Mouse (Mus musculus): Measurements from ENCODE around the gene Teddm1b. TPM values are rescaled to one million over a fixed set of nuclear protein-coding genes. Genes with fewer than 3 reads are reported as not detected.
A peak's percentile ranks its signal among the peaks of the same experiment; 100 is the strongest.

Teddm1b gene
- polyA plus RNA-seq, 1 experiment from 2014 or later: 0.08 TPM

GRCm38 (mm10) chr1:153890121-153890520 lies 16.0 kb downstream of the Teddm1b start:
- H3K9me3 ChIP-seq: no peaks in the 10 kb centered on the region
- no peak overlapping the region for H3K4me3 ChIP-seq
- no peak for ATAC-seq (ENCODE audit: extremely low read depth, insufficient number of reproducible peaks, low FRiP score, low TSS enrichment)
- H3K27me3 ChIP-seq (replicated peaks): peaks cover 22% of the 10 kb centered on the region
- no peaks in the 10 kb centered on the region for H3K36me3 ChIP-seq
- H3K4me1 ChIP-seq: no peaks in the 10 kb centered on the region
- H3K9ac ChIP-seq: no peak overlapping the region
- no peak overlapping the region for H3K27ac ChIP-seq (replicated peaks)
- no peak overlapping the region for H3K4me2 ChIP-seq
- WGBS: 91% methylated on average over 10 of the region's 10 CpGs

DNA sequence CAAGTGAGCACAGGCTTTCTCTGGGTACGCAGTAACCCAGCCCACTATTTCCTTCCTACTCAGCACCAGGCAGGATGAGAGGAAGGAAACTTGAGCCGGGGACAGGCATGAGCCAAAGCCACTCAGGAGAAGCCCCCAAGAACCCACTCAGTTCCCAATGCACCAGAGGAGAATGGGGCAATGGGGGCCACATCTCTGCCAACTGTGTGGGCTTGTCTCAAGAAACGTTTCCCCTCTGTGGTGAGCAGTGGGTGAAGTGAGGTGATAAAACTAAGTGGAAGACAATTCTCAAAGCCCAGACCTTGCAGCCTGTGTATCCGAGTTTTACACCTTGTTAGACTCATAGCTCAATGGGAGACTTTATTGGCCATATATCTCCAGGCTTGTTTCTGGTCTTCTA lies 17.3 kb downstream of the Teddm1b start, which contains the start of gene Teddm1a:
Gene Teddm1a (plus strand): TSS at position 301 of the 400 bp plus-strand sequence.
- H3K9me3 ChIP-seq: no peaks in the 10 kb centered on the region
- no peak for ATAC-seq (ENCODE audit: extremely low read depth, insufficient number of reproducible peaks, low FRiP score, low TSS enrichment)
- no peak within 1 kb of the TSS for H3K4me3 ChIP-seq
- no peaks in the 10 kb centered on the region for H3K4me1 ChIP-seq
- H3K27ac ChIP-seq (replicated peaks): no peak within 1 kb of the TSS
- peaks cover 22% of the 10 kb centered on the region for H3K27me3 ChIP-seq (replicated peaks)
- no peak within 1 kb of the TSS for H3K9ac ChIP-seq
- no peaks in the 10 kb centered on the region for H3K36me3 ChIP-seq
- 48% methylated on average over 4 of the region's 4 CpGs for WGBS
- no peak within 1 kb of the TSS for H3K4me2 ChIP-seq

DNA sequence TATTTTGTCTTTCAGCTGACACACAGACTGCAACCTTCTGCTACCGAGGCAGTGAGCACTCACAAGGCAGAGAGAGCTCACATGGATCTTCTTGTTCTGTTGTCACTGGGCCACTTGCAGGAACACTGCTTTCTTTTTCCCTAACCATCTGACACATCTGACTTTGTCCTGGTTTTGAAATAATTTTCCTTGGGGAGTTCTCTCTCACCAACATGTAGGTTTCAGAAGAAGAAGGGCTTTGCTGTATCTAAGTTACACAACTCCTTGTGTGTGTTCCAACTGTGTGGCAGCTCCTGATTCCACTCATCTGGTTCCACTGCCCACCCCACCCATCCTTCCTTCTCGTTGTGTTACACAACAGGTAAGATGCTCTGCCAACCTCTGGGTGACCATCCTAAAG lies 19.6 kb downstream of the Teddm1b start:
- no peak overlapping the region for H3K27ac ChIP-seq (replicated peaks)
- no peaks in the 10 kb centered on the region for H3K36me3 ChIP-seq
- no peak overlapping the region for H3K9ac ChIP-seq
- H3K27me3 ChIP-seq (replicated peaks): peaks cover 18% of the 10 kb centered on the region
- WGBS: 62% methylated on average over 2 of the region's 2 CpGs
- H3K4me3 ChIP-seq: no peak overlapping the region
- H3K4me2 ChIP-seq: no peak overlapping the region
- peaks cover 15% of the 10 kb centered on the region for H3K4me1 ChIP-seq
- no peaks in the 10 kb centered on the region for H3K9me3 ChIP-seq
- no peak for ATAC-seq (ENCODE audit: extremely low read depth, insufficient number of reproducible peaks, low FRiP score, low TSS enrichment)

GRCm38 (mm10) chr1:153894201-153894893 lies 20.2 kb downstream of the Teddm1b start:
- ATAC-seq (ENCODE audit: extremely low read depth, insufficient number of reproducible peaks, low FRiP score, low TSS enrichment): no peak
- Histone ChIP-seq H3K4me2 (no peak overlapping the region), H3K9ac (no peak overlapping the region), H3K9me3 (no peaks in the 10 kb centered on the region), H3K4me3 (no peak overlapping the region), H3K36me3 (no peaks in the 10 kb centered on the region), H3K4me1 (peaks cover 21% of the 10 kb centered on the region), H3K27me3 (replicated peaks) (peaks cover 18% of the 10 kb centered on the region), H3K27ac (replicated peaks) (no peak overlapping the region)
- WGBS: 42% methylated on average over 8 of the region's 8 CpGs

- Histone ChIP-seq H3K27ac (replicated peaks) (no peak overlapping the region), H3K4me1 (peaks cover 21% of the 10 kb centered on the region), H3K9me3 (no peaks in the 10 kb centered on the region), H3K27me3 (replicated peaks) (peaks cover 18% of the 10 kb centered on the region), H3K9ac (no peak overlapping the region), H3K4me3 (no peak overlapping the region), H3K36me3 (no peaks in the 10 kb centered on the region), H3K4me2 (no peak overlapping the region)
- ATAC-seq (ENCODE audit: extremely low read depth, insufficient number of reproducible peaks, low FRiP score, low TSS enrichment): no peak
- WGBS: 34% methylated on average over 5 of the region's 5 CpGs
These were observed 20.8 kb downstream of the Teddm1b start for GRCm38 (mm10) chr1:153894979-153895378.

GRCm38 (mm10) chr1:153897196-153897595 lies 23.1 kb downstream of the Teddm1b start:
- no peak overlapping the region for H3K27ac ChIP-seq (replicated peaks)
- H3K36me3 ChIP-seq: no peaks in the 10 kb centered on the region
- no peak for ATAC-seq (ENCODE audit: extremely low read depth, insufficient number of reproducible peaks, low FRiP score, low TSS enrichment)
- H3K27me3 ChIP-seq (replicated peaks): peaks cover 8% of the 10 kb centered on the region
- 71% methylated on average over 8 of the region's 8 CpGs for WGBS
- no peak overlapping the region for H3K4me3 ChIP-seq
- H3K9me3 ChIP-seq: no peaks in the 10 kb centered on the region
- no peak overlapping the region for H3K4me2 ChIP-seq
- H3K9ac ChIP-seq: no peak overlapping the region
- H3K4me1 ChIP-seq: peaks cover 34% of the 10 kb centered on the region

DNA sequence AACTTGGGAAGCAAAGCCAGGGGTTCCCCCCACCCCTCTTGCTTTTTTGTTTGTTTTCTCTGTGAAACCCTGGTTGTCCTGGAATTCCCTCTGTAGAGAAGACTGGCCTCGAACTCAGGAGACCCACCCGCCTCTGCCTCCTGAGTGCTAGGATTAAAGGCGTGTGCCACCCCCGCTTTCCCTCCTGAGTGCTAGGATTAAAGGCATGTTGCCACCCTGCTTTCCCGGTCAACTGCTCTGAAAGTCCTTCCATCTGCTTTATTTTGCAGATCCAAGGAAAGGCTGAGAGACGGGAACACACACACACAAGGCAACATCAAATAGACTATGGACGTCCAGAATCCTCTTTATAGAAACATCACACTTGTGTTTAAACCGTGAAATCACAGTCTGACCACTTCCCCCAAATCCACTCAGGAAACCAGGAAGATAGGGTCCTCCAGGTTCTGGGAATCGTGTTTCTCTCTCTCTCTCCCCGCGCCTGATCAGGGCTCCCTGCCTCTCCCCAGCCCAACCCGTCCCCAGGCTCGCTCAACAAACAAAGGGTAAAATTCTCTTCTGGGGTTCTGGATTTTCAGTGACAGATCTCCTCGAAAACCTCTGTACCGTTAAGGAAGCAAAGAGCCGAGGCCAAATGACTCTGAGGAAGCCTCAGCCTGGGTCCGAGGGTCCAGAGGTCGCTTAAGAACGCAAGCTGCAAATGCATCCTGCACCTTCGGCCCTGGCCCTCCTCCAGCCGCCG lies 25.0 kb downstream of the Teddm1b start:
- peaks cover 36% of the 10 kb centered on the region for H3K4me1 ChIP-seq
- WGBS: 15% methylated on average over 22 of the region's 22 CpGs
- no peaks in the 10 kb centered on the region for H3K9me3 ChIP-seq
- peak overlapping the region; percentile 79 for H3K4me3 ChIP-seq
- no peak for ATAC-seq (ENCODE audit: extremely low read depth, insufficient number of reproducible peaks, low FRiP score, low TSS enrichment)
- H3K27me3 ChIP-seq (replicated peaks): peaks cover 4% of the 10 kb centered on the region; the same call in 1 of the 2 replicates
- H3K4me2 ChIP-seq: peak overlapping the region; percentile 87
- H3K27ac ChIP-seq (replicated peaks): peak overlapping the region; percentile 97
- peak overlapping the region; percentile 81 for H3K9ac ChIP-seq
- peaks cover 17% of the 10 kb centered on the region for H3K36me3 ChIP-seq

DNA sequence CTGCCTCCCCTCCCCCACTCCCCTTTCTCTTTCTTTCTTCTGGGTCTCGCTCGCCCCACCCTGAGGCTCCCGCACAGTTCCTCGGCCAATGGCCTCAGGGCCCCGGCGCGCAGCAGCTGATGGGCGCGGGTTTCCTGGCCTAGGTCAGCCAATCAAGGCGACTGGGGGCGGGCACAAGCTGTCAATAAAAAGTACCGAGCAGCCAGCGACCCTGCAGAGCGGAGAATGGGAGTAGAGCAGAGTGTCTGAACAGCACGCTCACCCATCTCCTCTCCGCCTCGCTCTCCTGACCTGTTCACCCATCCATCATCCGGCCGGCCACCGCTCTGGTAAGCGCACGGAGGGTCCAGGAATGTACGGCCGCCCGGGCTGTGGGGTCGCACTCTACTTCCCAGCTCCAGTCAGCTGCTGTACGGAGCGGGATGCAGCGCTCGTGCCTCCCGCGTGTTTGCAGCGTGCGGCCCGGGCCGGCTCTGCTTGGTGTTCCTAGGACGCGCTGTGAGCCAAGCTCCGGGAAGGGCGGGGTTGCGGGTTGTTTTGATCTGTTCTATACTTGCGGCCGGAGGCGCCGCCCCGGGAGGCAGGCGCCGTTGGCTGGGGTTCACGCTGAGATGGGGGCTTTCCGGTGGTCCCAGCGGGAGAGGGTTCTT lies 25.7 kb downstream of the Teddm1b start, which contains the start of the genes Glul and Teddm2:
Gene Glul (plus strand): TSS at position 214 of the 650 bp plus-strand sequence.
Gene Teddm2 (minus strand): TSS at position 498 of the 650 bp plus-strand sequence.
- H3K4me3 ChIP-seq: peak within 1 kb of the TSS; percentile 79
- peak; percentile 89 for ATAC-seq (ENCODE audit: extremely low read depth, insufficient number of reproducible peaks, low FRiP score, low TSS enrichment)
- H3K27ac ChIP-seq (replicated peaks): peak within 1 kb of the TSS; percentile 97
- peaks cover 36% of the 10 kb centered on the region for H3K4me1 ChIP-seq
- no peaks in the 10 kb centered on the region for H3K27me3 ChIP-seq (replicated peaks)
- peak within 1 kb of the TSS; percentile 87 for H3K4me2 ChIP-seq
- H3K9ac ChIP-seq: peak within 1 kb of the TSS; percentile 94
- H3K36me3 ChIP-seq: peaks cover 24% of the 10 kb centered on the region
- H3K9me3 ChIP-seq: no peaks in the 10 kb centered on the region
- 1% methylated on average over 50 of the region's 51 CpGs for WGBS

DNA sequence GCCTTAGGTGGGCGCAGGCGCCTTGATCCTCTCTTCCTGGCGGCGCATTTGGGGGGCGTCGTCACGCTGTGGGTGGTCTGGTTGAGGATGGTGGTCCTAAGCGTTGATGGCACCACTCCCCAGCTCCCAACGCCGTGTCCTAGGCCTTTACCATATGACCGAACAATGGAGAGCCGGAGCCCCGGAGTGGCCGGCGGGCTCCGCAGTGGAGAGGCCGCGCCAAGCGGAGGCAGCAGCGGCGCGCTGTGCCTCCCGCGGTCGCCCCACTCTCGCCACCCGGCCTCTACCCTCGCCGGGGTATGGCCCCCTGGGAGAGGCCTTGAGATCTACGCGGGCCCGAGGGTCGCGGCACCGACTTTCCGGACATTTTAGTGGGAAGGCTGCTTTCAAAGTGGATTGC lies 26.2 kb downstream of the Teddm1b start:
- peak; percentile 35; the same call in 1 of the 2 replicates for ATAC-seq (ENCODE audit: extremely low read depth, insufficient number of reproducible peaks, low FRiP score, low TSS enrichment)
- H3K4me1 ChIP-seq: peaks cover 36% of the 10 kb centered on the region
- peaks cover 29% of the 10 kb centered on the region for H3K36me3 ChIP-seq
- no peaks in the 10 kb centered on the region for H3K27me3 ChIP-seq (replicated peaks)
- peak overlapping the region; percentile 94 for H3K9ac ChIP-seq
- H3K9me3 ChIP-seq: no peaks in the 10 kb centered on the region
- WGBS: 0% methylated on average over 36 of the region's 36 CpGs
- H3K4me3 ChIP-seq: peak overlapping the region; percentile 79
- H3K4me2 ChIP-seq: peak overlapping the region; percentile 87
- H3K27ac ChIP-seq (replicated peaks): peak overlapping the region; percentile 97

DNA sequence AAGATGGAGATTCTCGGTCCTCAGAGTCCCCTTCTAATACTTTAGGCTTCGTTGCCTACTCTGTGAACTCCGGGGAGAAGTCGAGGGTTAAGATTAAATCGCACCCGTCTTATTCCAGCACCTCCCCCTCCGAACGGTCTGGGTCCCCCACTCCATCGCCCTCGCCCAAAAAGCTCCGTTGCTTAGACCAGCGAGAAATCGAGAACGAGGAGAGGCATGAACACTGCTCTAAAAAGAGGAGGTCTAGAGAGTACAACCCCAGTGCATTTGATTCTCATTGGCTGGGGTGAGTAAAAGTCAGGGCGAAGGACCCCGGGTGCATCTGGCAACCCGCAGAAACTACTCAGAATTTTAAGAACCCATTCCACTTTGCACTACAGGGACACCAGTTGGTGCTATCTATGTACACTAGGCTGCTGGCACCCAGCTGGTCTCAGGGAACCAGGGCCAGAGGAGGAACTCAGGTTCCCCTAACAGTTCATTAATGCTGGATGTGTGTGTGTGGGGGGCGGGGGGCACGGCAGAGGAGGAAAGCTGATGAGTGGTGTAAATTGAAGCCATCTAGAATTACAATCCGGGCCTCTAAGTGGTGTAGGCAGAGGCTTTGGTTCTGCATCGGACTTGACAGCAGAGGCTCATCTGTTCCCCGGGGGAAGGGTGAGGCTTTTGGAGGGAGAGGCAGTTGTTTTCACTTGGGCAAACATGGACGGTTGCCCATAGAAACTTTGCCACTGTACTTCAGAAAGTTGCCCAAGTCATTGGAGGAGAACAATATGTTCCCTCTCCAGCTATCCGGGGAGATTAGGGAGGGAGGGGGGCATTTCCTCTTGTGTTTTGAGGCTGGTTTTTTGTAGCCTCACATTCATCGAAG lies 26.9 kb downstream of the Teddm1b start:
- H3K27me3 ChIP-seq (replicated peaks): no peaks in the 10 kb centered on the region
- WGBS: 3% methylated on average over 25 of the region's 25 CpGs
- peak overlapping the region; percentile 79 for H3K4me3 ChIP-seq
- no peaks in the 10 kb centered on the region for H3K9me3 ChIP-seq
- peak overlapping the region; percentile 97 for H3K27ac ChIP-seq (replicated peaks)
- H3K4me2 ChIP-seq: peak overlapping the region; percentile 87
- ATAC-seq (ENCODE audit: extremely low read depth, insufficient number of reproducible peaks, low FRiP score, low TSS enrichment): no peak
- H3K36me3 ChIP-seq: peaks cover 37% of the 10 kb centered on the region
- H3K9ac ChIP-seq: peak overlapping the region; percentile 94
- peaks cover 36% of the 10 kb centered on the region for H3K4me1 ChIP-seq
